Mouse (Mus musculus) bone marrow macrophage, adult 2 months (primary cell): Measurements from ENCODE around the gene Hs6st3. TPM values are rescaled to one million over a fixed set of nuclear protein-coding genes. Genes with fewer than 3 reads are reported as not detected.

Experiments
- H3K27ac ChIP-seq: 2 replicates; pipeline ENCODE4 v1.5.1; 2012; ENCODE audit warnings: low read depth, low read length; ENCODE audit not compliant: insufficient read depth
- H3K4me1 ChIP-seq: 2 replicates; pipeline ENCODE4 v1.6.1; 2012; ENCODE audit warnings: low read length; ENCODE audit not compliant: control insufficient read depth, insufficient read depth
- H3K4me3 ChIP-seq: 2 replicates; pipeline ENCODE4 v1.5.1; 2012; ENCODE audit warnings: mild to moderate bottlenecking, low read length, moderate library complexity; ENCODE audit not compliant: insufficient read depth
- CTCF ChIP-seq: IDR thresholded peaks from 2 replicates; pipeline ENCODE4 v1.5.1; 2012; ENCODE audit warnings: low read depth, mild to moderate bottlenecking, low read length, moderate library complexity
- POLR2A ChIP-seq: IDR thresholded peaks from 2 replicates; pipeline ENCODE4 v1.6.1; 2012; ENCODE audit warnings: mild to moderate bottlenecking, low read depth, low read length, borderline replicate concordance
- polyA plus RNA-seq: library from polyadenylated mRNA; stranded (reverse); fragments of >200 nt; gene quantifications from 2 replicates; pipeline ENCODE4 v1.2.4, GENCODE M21; 2012; ENCODE audit not compliant: missing spikeins, insufficient read depth, insufficient read length

The Hs6st3 gene
- polyA plus RNA-seq, 1 experiment: not detected

DNA sequence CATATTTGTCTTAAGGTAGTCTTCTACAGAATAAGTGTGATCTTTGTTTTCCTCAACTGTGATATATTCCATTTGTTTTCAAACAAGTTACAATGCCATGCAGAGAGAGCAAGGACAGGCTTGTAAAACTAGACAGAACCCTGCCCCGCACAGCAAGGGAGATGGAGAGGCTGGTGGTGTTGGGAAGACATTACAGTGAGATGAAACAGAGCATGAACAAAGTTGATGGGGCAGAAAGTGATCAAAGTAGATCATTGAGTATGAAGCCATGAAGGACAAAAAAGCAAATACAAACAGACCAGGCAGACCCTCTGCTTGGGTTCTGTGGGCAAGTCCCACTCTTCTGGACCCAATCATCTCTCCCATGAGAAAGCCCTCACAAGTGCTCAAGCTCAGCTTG is 781.0 kb downstream of the Hs6st3 start:
- Histone ChIP-seq H3K4me1 (no peaks in the 10 kb centered on the region), H3K4me3 (no peak overlapping the region), H3K27ac (no peak overlapping the region)
- TF ChIP-seq CTCF (no peak), POLR2A (no peak)

Other genes starting within 250 kb of the Hs6st3 start
- 0.20 and 0.34 TPM in 2 replicates for gene Dzip1, start 212.9 kb upstream of the Hs6st3 start, polyA plus RNA-seq
- gene Dnajc3, start 200.4 kb upstream of the Hs6st3 start, polyA plus RNA-seq: 36.4 and 40.5 TPM in 2 replicates
- 3.8 and 4.5 TPM in 2 replicates for gene Uggt2, start 38.9 kb upstream of the Hs6st3 start, polyA plus RNA-seq